Mouse (Mus musculus) CH12.LX (cell line): ENCODE data around the gene Phf23. TPM values are rescaled to one million over a fixed set of nuclear protein-coding genes. Genes with fewer than 3 reads are reported as not detected.

Experiments used
- DNase-seq: peaks from one replicate; pipeline ENCODE4 v3.0.0-alpha.2; 2013; ENCODE audit errors: extremely low read depth
- H3K27ac ChIP-seq: 2 replicates; pipeline ENCODE4 v1.5.1; 2012; ENCODE audit warnings: low read depth, mild to moderate bottlenecking, control low read depth, moderate library complexity; ENCODE audit not compliant: insufficient read depth
- H3K27me3 ChIP-seq: replicated peaks from 2 replicates; pipeline ENCODE3; 2012; ENCODE audit warnings: inconsistent platforms
- H3K36me3 ChIP-seq, 2 experiments: replicated peaks in 1 of 2; 2 replicates each; pipeline versions ENCODE3 to v1.6.1; 2012; ENCODE audit warnings: inconsistent platforms in 1 of 2, low read length in 1 of 2, mild to moderate bottlenecking in 1 of 2, mixed read lengths in 1 of 2, moderate library complexity in 1 of 2; ENCODE audit not compliant: control insufficient read depth in 1 of 2, insufficient read depth in 1 of 2
- H3K4me1 ChIP-seq, 2 experiments: 2 replicates each; pipeline ENCODE4 v1.6.1; 2012; ENCODE audit warnings: inconsistent platforms in 1 of 2, moderate library complexity in 1 of 2; ENCODE audit not compliant: insufficient read depth in 2 of 2, control insufficient read depth in 1 of 2
- H3K4me2 ChIP-seq: 2 replicates; pipeline ENCODE4 v1.6.1; 2012; ENCODE audit warnings: low read depth, mild to moderate bottlenecking, control low read depth; ENCODE audit not compliant: poor library complexity, insufficient read depth, severe bottlenecking
- H3K4me3 ChIP-seq, 3 experiments: fragments of 150-350 bp in 1 of 3; sonication (generic) in 1 of 3; replicated peaks in 1 of 3; 2 replicates each; pipeline versions ENCODE3 to v1.5.1; 2011 to 2012; ENCODE audit warnings: low read depth in 2 of 3, low read length in 2 of 3, mild to moderate bottlenecking in 2 of 3, moderate library complexity in 2 of 3, control low read depth in 1 of 3, improper control_type of control experiment in 1 of 3, inconsistent platforms in 1 of 3, mixed read lengths in 1 of 3; ENCODE audit not compliant: poor library complexity in 1 of 3
- H3K79me2 ChIP-seq: replicated peaks from 2 replicates; pipeline ENCODE4 v1.6.1; 2012; ENCODE audit warnings: mild to moderate bottlenecking, moderate library complexity; ENCODE audit not compliant: control insufficient read depth, poor library complexity, insufficient read depth, severe bottlenecking; ENCODE audit errors: extremely low read depth
- H3K9ac ChIP-seq: 2 replicates; pipeline ENCODE4 v1.6.1; 2012; ENCODE audit warnings: low read depth, mild to moderate bottlenecking, control low read depth, moderate library complexity; ENCODE audit not compliant: insufficient read depth
- H3K9me3 ChIP-seq: replicated peaks from 2 replicates; pipeline ENCODE3; 2012; ENCODE audit warnings: low read length, inconsistent platforms, mixed read lengths
- BHLHE40 ChIP-seq: IDR thresholded peaks from 2 replicates; pipeline ENCODE4 v1.6.1; 2011; ENCODE audit warnings: mild to moderate bottlenecking, low read depth, low read length, improper control_type of control experiment
- CHD1 ChIP-seq: IDR thresholded peaks from 2 replicates; pipeline ENCODE4 v1.6.1; 2012; ENCODE audit warnings: low read depth, low read length, improper control_type of control experiment, inconsistent platforms
- CHD2 ChIP-seq: IDR thresholded peaks from 2 replicates; pipeline ENCODE4 v1.6.1; 2011; ENCODE audit warnings: low read length, improper control_type of control experiment
- CTCF ChIP-seq, 2 experiments: IDR thresholded peaks in 1 of 2; conservative IDR thresholded peaks in 1 of 2; 2 replicates each; pipeline ENCODE4 v1.5.1; 2011 to 2012; ENCODE audit warnings: low read depth in 2 of 2, low read length in 2 of 2, improper control_type of control experiment in 1 of 2, inconsistent platforms in 1 of 2, mild to moderate bottlenecking in 1 of 2, moderate library complexity in 1 of 2
- E2F4 ChIP-seq: IDR thresholded peaks from 2 replicates; pipeline ENCODE4 v1.6.1; 2011; ENCODE audit warnings: low read depth, low read length, improper control_type of control experiment; ENCODE audit not compliant: insufficient replicate concordance
- ELF1 ChIP-seq: IDR thresholded peaks from 2 replicates; pipeline ENCODE4 v1.6.1; 2014; ENCODE audit warnings: low read depth, mild to moderate bottlenecking, inconsistent platforms, low read length, improper control_type of control experiment
- ETS1 ChIP-seq: conservative IDR thresholded peaks from 2 replicates; pipeline ENCODE4 v1.6.1; 2012; ENCODE audit warnings: low read depth, mild to moderate bottlenecking, inconsistent platforms, low read length, improper control_type of control experiment, moderate library complexity
- GABPA ChIP-seq: IDR thresholded peaks from 2 replicates; pipeline ENCODE4 v1.6.1; 2012; ENCODE audit warnings: low read depth, low read length, improper control_type of control experiment, inconsistent platforms; ENCODE audit not compliant: insufficient replicate concordance
- IRF4 ChIP-seq: IDR thresholded peaks from 2 replicates; pipeline ENCODE4 v1.6.1; 2014; ENCODE audit warnings: low read depth, mild to moderate bottlenecking, inconsistent platforms, low read length, improper control_type of control experiment
- JUN ChIP-seq: IDR thresholded peaks from 2 replicates; pipeline ENCODE4 v1.6.1; 2011; ENCODE audit warnings: low read depth, mild to moderate bottlenecking, low read length, improper control_type of control experiment, moderate library complexity; ENCODE audit not compliant: insufficient read depth
- JUND ChIP-seq: conservative IDR thresholded peaks from 2 replicates; pipeline ENCODE4 v1.6.1; 2011; ENCODE audit warnings: low read depth, low read length, improper control_type of control experiment
- MAFK ChIP-seq: IDR thresholded peaks from 2 replicates; pipeline ENCODE4 v1.6.1; 2011; ENCODE audit warnings: low read length, improper control_type of control experiment; ENCODE audit not compliant: insufficient replicate concordance
- MAX ChIP-seq: IDR thresholded peaks from 2 replicates; pipeline ENCODE4 v1.6.1; 2011; ENCODE audit warnings: low read length, improper control_type of control experiment
- MAZ ChIP-seq: IDR thresholded peaks from 2 replicates; pipeline ENCODE4 v1.6.1; 2012; ENCODE audit warnings: low read depth, mild to moderate bottlenecking, inconsistent platforms, low read length, improper control_type of control experiment, moderate library complexity
- MXI1 ChIP-seq: IDR thresholded peaks from 2 replicates; pipeline ENCODE4 v1.6.1; 2011; ENCODE audit warnings: mild to moderate bottlenecking, low read depth, low read length, improper control_type of control experiment
- NELFE ChIP-seq: IDR thresholded peaks from 2 replicates; pipeline ENCODE4 v1.6.1; 2011; ENCODE audit warnings: low read depth, low read length, improper control_type of control experiment
- POLR2A ChIP-seq: IDR thresholded peaks from 2 replicates; pipeline ENCODE4 v1.6.1; 2011; ENCODE audit warnings: low read depth, mild to moderate bottlenecking, improper control_type of control experiment, low read length
- POLR2AphosphoS2 ChIP-seq: IDR thresholded peaks from 2 replicates; pipeline ENCODE4 v1.6.1; 2011; ENCODE audit warnings: low read depth, low read length, improper control_type of control experiment
- RCOR1 ChIP-seq: conservative IDR thresholded peaks from 2 replicates; pipeline ENCODE4 v1.6.1; 2012; ENCODE audit warnings: low read depth, mild to moderate bottlenecking, inconsistent platforms, low read length, improper control_type of control experiment
- SIN3A ChIP-seq: IDR thresholded peaks from 2 replicates; pipeline ENCODE4 v1.6.1; 2012; ENCODE audit warnings: low read length, improper control_type of control experiment, inconsistent platforms
- TBP ChIP-seq: conservative IDR thresholded peaks from 2 replicates; pipeline ENCODE4 v1.6.1; 2011; ENCODE audit warnings: low read depth, low read length, improper control_type of control experiment
- TCF12 ChIP-seq: IDR thresholded peaks from 2 replicates; pipeline ENCODE4 v1.6.1; 2014; ENCODE audit warnings: low read depth, mild to moderate bottlenecking, inconsistent platforms, low read length, improper control_type of control experiment
- UBTF ChIP-seq: IDR thresholded peaks from 2 replicates; pipeline ENCODE4 v1.6.1; 2012; ENCODE audit warnings: low read depth, mild to moderate bottlenecking, inconsistent platforms, low read length, improper control_type of control experiment, moderate library complexity
- USF1 ChIP-seq: IDR thresholded peaks from 2 replicates; pipeline ENCODE4 v1.6.1; 2014; ENCODE audit warnings: low read depth, mild to moderate bottlenecking, inconsistent platforms, low read length, improper control_type of control experiment
- USF2 ChIP-seq: conservative IDR thresholded peaks from 2 replicates; pipeline ENCODE4 v1.6.1; 2011; ENCODE audit warnings: low read depth, low read length, improper control_type of control experiment
- ZC3H11A ChIP-seq: IDR thresholded peaks from 2 replicates; pipeline ENCODE4 v1.6.1; 2012; ENCODE audit warnings: low read depth, mild to moderate bottlenecking, inconsistent platforms, low read length, improper control_type of control experiment
- dilution Hi-C: fragments of 300-500 bp; cut with MboI; formaldehyde crosslinking; loops from 2 replicates; pipeline ENCODE4 v1.14.3; 2020; ENCODE audit warnings: low sequenced_read_pairs; ENCODE audit not compliant: extremely low pct_unique_long_range_greater_than_20kb, extremely low pct_ligation_motif_present
- in situ Hi-C: fragments of 300-500 bp; cut with MboI; formaldehyde crosslinking; loops from 3 replicates; pipeline ENCODE4 v1.14.3; 2019; ENCODE audit warnings: low sequenced_read_pairs, low pct_ligation_motif_present, low pct_unique_long_range_greater_than_20kb, mixed read lengths
- polyA plus RNA-seq: library from polyadenylated mRNA; unstranded; fragments of >175 nt; gene quantifications from 2 replicates; pipeline ENCODE4 v1.2.1, GENCODE M21; 2012; ENCODE audit warnings: low read depth; ENCODE audit not compliant: insufficient read length
- total RNA-seq, 2 experiments: library from RNA; depleted of rRNA; stranded (reverse); fragments of 300-350 nt in 1 of 2; fragments of >200 nt in 1 of 2; gene quantifications; 2 replicates each; pipeline ENCODE4 v1.2.3; 2012 to 2014

The Phf23 gene
- total and polyA plus RNA-seq, 3 experiments = 67.2 to 93.2 (median 69.0) TPM

DNA sequence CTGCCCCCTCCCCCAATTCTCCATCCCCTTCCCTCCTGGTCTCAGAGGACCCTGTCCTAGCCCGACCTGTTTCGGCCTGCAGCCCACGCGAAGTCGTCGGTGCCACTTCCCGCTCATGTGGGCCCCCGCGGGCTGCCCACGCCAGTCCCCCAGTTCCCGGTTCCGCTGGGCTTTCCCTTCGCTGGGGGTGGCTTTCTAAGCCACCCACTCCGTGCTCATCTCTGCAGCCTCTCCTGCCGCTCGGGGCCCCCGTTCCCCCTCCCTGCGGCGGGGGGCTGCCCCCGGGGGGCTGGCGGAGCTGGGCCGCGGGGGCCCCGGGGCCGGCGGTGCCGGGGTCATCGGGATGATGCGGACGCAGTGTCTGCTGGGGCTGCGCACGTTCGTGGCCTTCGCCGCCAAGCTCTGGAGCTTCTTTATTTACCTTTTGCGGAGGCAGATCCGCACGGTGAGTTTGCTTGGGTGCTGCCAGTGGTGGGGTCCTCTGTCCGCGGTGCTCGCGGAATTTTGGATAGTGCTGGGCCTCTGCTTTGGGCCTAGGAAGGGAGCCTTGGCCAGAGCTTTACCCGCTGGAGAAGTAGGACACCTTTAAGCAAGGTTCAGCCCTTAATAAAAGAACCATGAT, 14.3 kb upstream of the Phf23 start, which contains the start of gene Ctdnep1 (continued):
- TF ChIP-seq TCF12 (peak; percentile 52; the same call in 1 of the 2 replicates), MXI1 (peak; percentile 22; the same call in 1 of the 2 replicates), TBP (no peak), JUND (no peak), SIN3A (peak; percentile 55; the same call in 1 of the 2 replicates), USF1 (no peak), JUN (no peak), UBTF (no peak), E2F4 (no peak), IRF4 (0 out of 2 replicates have a peak, but pooled peaks have one; percentile 10)

- dilution Hi-C loops = no loop called here
- peak within 1 kb of the TSS; percentile 76 to 92 (median 82) for H3K4me3 ChIP-seq
- H3K4me1 ChIP-seq = peaks cover 5 to 33% of the 10 kb centered on the region in 2 experiments
- DNase-seq = no peak
- in situ Hi-C loops = no loop called here
- peaks cover 32 to 58% of the 10 kb centered on the region in 2 experiments for H3K36me3 ChIP-seq
- peaks cover 45% of the 10 kb centered on the region for H3K79me2 ChIP-seq
- H3K9me3 ChIP-seq = peaks cover 2% of the 10 kb centered on the region
- TF ChIP-seq ELF1 (no peak), POLR2A (0 out of 2 replicates have a peak, but pooled peaks have one; percentile 21)
- TF ChIP-seq, all 38 proteins: peak for 1
- peak within 1 kb of the TSS; percentile 91 for H3K4me2 ChIP-seq
- peak within 1 kb of the TSS; percentile 57 for H3K27ac ChIP-seq
- no peaks in the 10 kb centered on the region for H3K27me3 ChIP-seq
- peak within 1 kb of the TSS; percentile 89 for H3K9ac ChIP-seq
These were observed 13.4 kb upstream of the Phf23 start, which contains the start of gene Elp5 for GRCm38 (mm10) chr11:69982225-69982624. Elp5 (minus strand) TSS chr11:69982517.

- in situ Hi-C loops = no loop called here
These were observed 12.7 kb upstream of the Phf23 start for GRCm38 (mm10) chr11:69982877-69983276.

More at GRCm38 (mm10) chr11:69982877-69983276, 12.7 kb upstream of the Phf23 start:
- dilution Hi-C loops = no loop called here
- H3K36me3 ChIP-seq = peaks cover 34 to 59% of the 10 kb centered on the region in 2 experiments
- H3K4me1 ChIP-seq = peaks cover 5 to 33% of the 10 kb centered on the region in 2 experiments
- H3K27ac ChIP-seq = no peak overlapping the region
- H3K4me3 ChIP-seq = no peak overlapping the region
- peak overlapping the region; percentile 89; the same call in 1 of the 2 replicates for H3K9ac ChIP-seq
- H3K9me3 ChIP-seq = peaks cover 2% of the 10 kb centered on the region
- H3K4me2 ChIP-seq = peak overlapping the region; percentile 91
- no peak for DNase-seq
- H3K79me2 ChIP-seq = peaks cover 45% of the 10 kb centered on the region
- H3K27me3 ChIP-seq = no peaks in the 10 kb centered on the region
- TF ChIP-seq SIN3A = no peak
- TF ChIP-seq CHD2 = no peak
- TF ChIP-seq JUN = no peak
- TF ChIP-seq MAX = no peak
- TF ChIP-seq GABPA = no peak
- TF ChIP-seq CTCF (conservative IDR thresholded peaks at IDR 0.05 in 1 of 2, IDR thresholded peaks at IDR 0.05 in 1 of 2; ENCODE audit: low read depth in 2 of 2, low read length in 2 of 2) = no peak
- no peak for TF ChIP-seq MAFK
- TF ChIP-seq USF1 = no peak
- TF ChIP-seq BHLHE40 = no peak
- no peak for TF ChIP-seq MAZ
- TF ChIP-seq USF2 = no peak
- no peak for TF ChIP-seq POLR2AphosphoS2
- TF ChIP-seq ETS1 = no peak
- TF ChIP-seq CHD1 = no peak
- TF ChIP-seq JUND = no peak
- TF ChIP-seq RCOR1 = no peak
- TF ChIP-seq NELFE = no peak
- TF ChIP-seq ZC3H11A = no peak
- TF ChIP-seq ELF1 = no peak
